ENCODE assay signal across 10 mouse cellular contexts in the genomic region with DNA sequence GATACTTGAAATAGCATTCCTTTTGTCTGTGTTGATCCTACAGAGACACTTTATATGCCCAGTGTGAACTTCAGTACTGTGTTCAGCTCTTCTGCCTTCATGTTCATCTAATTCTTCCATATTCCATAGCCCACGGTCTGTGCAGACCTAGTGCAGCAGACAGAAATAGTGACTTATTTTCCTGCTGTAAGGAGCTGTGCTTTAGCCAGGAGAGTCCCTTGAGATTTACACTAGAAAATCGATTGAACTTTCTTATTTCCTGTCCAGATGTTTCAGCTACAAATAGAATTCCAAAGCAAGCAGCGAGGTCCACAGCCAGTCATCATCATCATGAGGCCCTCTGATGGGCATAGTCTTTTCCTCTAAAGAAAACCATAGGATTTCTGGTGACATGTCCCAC.
DNase-seq lines count a peak whose midpoint lies in the region; ATAC-seq and TF ChIP-seq lines count a peak whose summit lies in the region.
"Had no signal": no experiment of that assay in that cellular context is flagged by ENCODE, and none has a peak within 500 bp of the region (broad histone marks: within the 10 kb centered on the region; RNA-seq: fewer than 3 reads in every experiment).

No protein-coding gene starts in this region.

- H3K27ac ChIP-seq in heart, embryonic 12.5 days (ENCODE audit: poor library complexity, severe bottlenecking) = no peak overlapping the region
- peak overlapping the region; percentile 24; the same call in 1 of the 2 replicates for H3K27ac ChIP-seq in lung, embryonic 14.5 days (ENCODE audit: low read depth)
- peak overlapping the region; percentile 68; the same call in 1 of the 2 replicates for H3K27ac ChIP-seq in embryonic facial prominence, embryonic 13.5 days
- H3K27ac ChIP-seq in stomach, embryonic 16.5 days (ENCODE audit: low read length) = peak overlapping the region; percentile 29; the same call in 1 of the 2 replicates
- H3K27ac ChIP-seq in midbrain, embryonic 14.5 days (replicated peaks; ENCODE audit: low read depth, low read length) = no peak overlapping the region
- H3K27ac ChIP-seq: hindbrain, embryonic 15.5 days; lung, embryonic 15.5 days had no signal

- H3K4me3 ChIP-seq in heart, embryonic 12.5 days = no peak overlapping the region
- no peak overlapping the region for H3K4me3 ChIP-seq in lung, embryonic 14.5 days (ENCODE audit: low read depth, low read length)
- no peak overlapping the region for H3K4me3 ChIP-seq in embryonic facial prominence, embryonic 13.5 days
- no peak overlapping the region for H3K4me3 ChIP-seq in stomach, embryonic 16.5 days (replicated peaks; ENCODE audit: low read length)
- H3K4me3 ChIP-seq in midbrain, embryonic 14.5 days (replicated peaks; ENCODE audit: low read depth, low read length) = no peak overlapping the region
- H3K4me3 ChIP-seq: hindbrain, embryonic 15.5 days; lung, embryonic 15.5 days had no signal

- WGBS in heart, embryonic 12.5 days = 50% methylated on average over 3 of the region's 3 CpGs
- WGBS in lung, embryonic 14.5 days = 29% methylated on average over 3 of the region's 3 CpGs
- WGBS in embryonic facial prominence, embryonic 13.5 days = 29% methylated on average over 3 of the region's 3 CpGs
- WGBS in stomach, embryonic 16.5 days = 31% methylated on average over 3 of the region's 3 CpGs
- 81% methylated on average over 3 of the region's 3 CpGs for WGBS in midbrain, embryonic 14.5 days

- no peaks in the 10 kb centered on the region for H3K27me3 ChIP-seq in heart, embryonic 12.5 days (replicated peaks)
- H3K27me3 ChIP-seq in lung, embryonic 14.5 days (ENCODE audit: insufficient read depth, low read length) = no peaks in the 10 kb centered on the region
- no peaks in the 10 kb centered on the region for H3K27me3 ChIP-seq in embryonic facial prominence, embryonic 13.5 days
- H3K27me3 ChIP-seq in stomach, embryonic 16.5 days (ENCODE audit: control insufficient read depth, insufficient read depth, low read length) = no peaks in the 10 kb centered on the region
- no peaks in the 10 kb centered on the region for H3K27me3 ChIP-seq in midbrain, embryonic 14.5 days (ENCODE audit: control insufficient read depth, insufficient read depth, low read length)
- H3K27me3 ChIP-seq: hindbrain, embryonic 15.5 days; lung, embryonic 15.5 days had no signal

- no peaks in the 10 kb centered on the region for H3K4me1 ChIP-seq in heart, embryonic 12.5 days (replicated peaks)
- no peaks in the 10 kb centered on the region; the same call in 1 of the 2 replicates for H3K4me1 ChIP-seq in lung, embryonic 14.5 days (ENCODE audit: insufficient read depth)
- peaks cover 4% of the 10 kb centered on the region for H3K4me1 ChIP-seq in embryonic facial prominence, embryonic 13.5 days
- H3K4me1 ChIP-seq in stomach, embryonic 16.5 days (ENCODE audit: control insufficient read depth, insufficient read depth, low read length) = 0 out of 2 replicates have a peak, but pooled peaks cover 4% of the 10 kb centered on the region
- no peaks in the 10 kb centered on the region for H3K4me1 ChIP-seq in midbrain, embryonic 14.5 days (ENCODE audit: control insufficient read depth, insufficient read depth, low read length)

- H3K9ac ChIP-seq in heart, embryonic 12.5 days = no peak overlapping the region
- no peak overlapping the region for H3K9ac ChIP-seq in lung, embryonic 14.5 days
- H3K9ac ChIP-seq in embryonic facial prominence, embryonic 13.5 days = no peak overlapping the region
- H3K9ac ChIP-seq in stomach, embryonic 16.5 days (ENCODE audit: low read length) = no peak overlapping the region
- no peak overlapping the region for H3K9ac ChIP-seq in midbrain, embryonic 14.5 days (replicated peaks; ENCODE audit: low read length)
- H3K9ac ChIP-seq: hindbrain, embryonic 15.5 days; lung, embryonic 15.5 days had no signal

- no peak for TF ChIP-seq CTCF in lung, embryonic 14.5 days (IDR thresholded peaks at IDR 0.05; ENCODE audit: low read depth)

- no peak for ATAC-seq in heart, embryonic 12.5 days (ENCODE audit: insufficient number of reproducible peaks, low FRiP score)
- ATAC-seq in lung, embryonic 14.5 days (ENCODE audit: insufficient read depth) = no peak
- ATAC-seq in embryonic facial prominence, embryonic 13.5 days (ENCODE audit: insufficient number of reproducible peaks, insufficient read depth, low FRiP score, low TSS enrichment, low read depth) = no peak
- ATAC-seq in stomach, embryonic 16.5 days (ENCODE audit: insufficient read depth, low FRiP score) = no peak
- no peak for ATAC-seq in midbrain, embryonic 14.5 days (ENCODE audit: low FRiP score, low TSS enrichment)

- H3K9me3 ChIP-seq in heart, embryonic 12.5 days (replicated peaks) = no peaks in the 10 kb centered on the region
- no peaks in the 10 kb centered on the region for H3K9me3 ChIP-seq in lung, embryonic 14.5 days (ENCODE audit: low read depth, low read length)
- no peaks in the 10 kb centered on the region for H3K9me3 ChIP-seq in embryonic facial prominence, embryonic 13.5 days
- no peaks in the 10 kb centered on the region for H3K9me3 ChIP-seq in stomach, embryonic 16.5 days (replicated peaks; ENCODE audit: control insufficient read depth, low read length)
- H3K9me3 ChIP-seq in midbrain, embryonic 14.5 days (ENCODE audit: control insufficient read depth, low read length) = no peaks in the 10 kb centered on the region
- H3K9me3 ChIP-seq: hindbrain, embryonic 15.5 days; lung, embryonic 15.5 days had no signal

- intact Hi-C loops in heart, postnatal 10 days (cut with DNase I) = no loop called here

- H3K36me3 ChIP-seq in heart, embryonic 12.5 days = no peaks in the 10 kb centered on the region
- no peaks in the 10 kb centered on the region for H3K36me3 ChIP-seq in lung, embryonic 14.5 days (ENCODE audit: insufficient read depth)
- no peaks in the 10 kb centered on the region for H3K36me3 ChIP-seq in embryonic facial prominence, embryonic 13.5 days
- H3K36me3 ChIP-seq in stomach, embryonic 16.5 days (ENCODE audit: control insufficient read depth, insufficient read depth, low read length) = no peaks in the 10 kb centered on the region
- H3K36me3 ChIP-seq in midbrain, embryonic 14.5 days (ENCODE audit: control insufficient read depth, insufficient read depth, low read length) = no peaks in the 10 kb centered on the region
- H3K36me3 ChIP-seq: hindbrain, embryonic 15.5 days; lung, embryonic 15.5 days had no signal

- peak; percentile 33 to 43 for DNase-seq in heart, postnatal 10 days
- DNase-seq in lung, embryonic 14.5 days = peak; percentile 44
- DNase-seq in lung, postnatal 25 days (ENCODE audit: low spot score) = no peak
- no peak for DNase-seq in midbrain, embryonic 14.5 days
- DNase-seq: thymus, adult 18-20 months had no signal

- no peak overlapping the region for H3K4me2 ChIP-seq in heart, embryonic 12.5 days
- H3K4me2 ChIP-seq in lung, embryonic 14.5 days = no peak overlapping the region
- no peak overlapping the region for H3K4me2 ChIP-seq in embryonic facial prominence, embryonic 13.5 days
- no peak overlapping the region for H3K4me2 ChIP-seq in stomach, embryonic 16.5 days (ENCODE audit: low read depth, low read length)
- H3K4me2 ChIP-seq in midbrain, embryonic 14.5 days (ENCODE audit: low read length) = no peak overlapping the region
- H3K4me2 ChIP-seq: hindbrain, embryonic 15.5 days; lung, embryonic 15.5 days had no signal

Comparison
In these comparisons a context has a peak if more than half of its experiments do, and no peak if none do; other contexts are left out.
1. DNase-seq: peak in heart, postnatal 10 days (2 of 2) and lung, embryonic 14.5 days (single experiment); none in lung, postnatal 25 days (single experiment) and midbrain, embryonic 14.5 days (single experiment).
2. H3K27ac ChIP-seq: peak in lung, embryonic 14.5 days (single experiment), embryonic facial prominence, embryonic 13.5 days (single experiment) and stomach, embryonic 16.5 days (single experiment); none in heart, embryonic 12.5 days (single experiment) and midbrain, embryonic 14.5 days (single experiment).